Mouse (Mus musculus) hindbrain, postnatal 0 days (tissue): ENCODE results near the gene Lpar3. TPM values are rescaled to one million over a fixed set of nuclear protein-coding genes. Genes with fewer than 3 reads are reported as not detected.

Source experiments
- ATAC-seq: fragments of 200-750 bp; cut with Nextera tagmentation; 2 replicates; pipeline ENCODE4 v1.8.0; 2017; ENCODE audit warnings: mild to moderate bottlenecking, moderate TSS enrichment, moderate library complexity
- DNase-seq: peaks from one replicate; pipeline ENCODE4 v3.0.0-alpha.2; 2015; ENCODE audit warnings: low spot score
- H3K27ac ChIP-seq: fragments of 300-500 bp; sonication (generic); 2 replicates; pipeline ENCODE4 v1.5.1; 2014; ENCODE audit warnings: mild to moderate bottlenecking
- H3K27me3 ChIP-seq: fragments of 300-500 bp; sonication (generic); 2 replicates; pipeline ENCODE4 v1.6.1; 2014; ENCODE audit warnings: low read length, mixed read lengths; ENCODE audit not compliant: insufficient read depth
- H3K36me3 ChIP-seq: fragments of 300-500 bp; sonication (generic); 2 replicates; pipeline ENCODE4 v1.6.1; 2014; ENCODE audit warnings: low read length, mixed read lengths; ENCODE audit not compliant: insufficient read depth
- H3K4me1 ChIP-seq: fragments of 300-500 bp; sonication (generic); 2 replicates; pipeline ENCODE4 v1.6.1; 2014; ENCODE audit warnings: antibody characterized with exemption, low read length, mixed read lengths; ENCODE audit not compliant: insufficient read depth
- H3K4me2 ChIP-seq: fragments of 300-500 bp; sonication (generic); 2 replicates; pipeline ENCODE4 v1.6.1; 2014; ENCODE audit warnings: low read depth, mild to moderate bottlenecking, low read length, moderate library complexity, mixed read lengths
- H3K4me3 ChIP-seq: fragments of 300-500 bp; sonication (generic); 2 replicates; pipeline ENCODE4 v1.5.1; 2014; ENCODE audit warnings: low read length
- H3K9ac ChIP-seq: fragments of 300-500 bp; sonication (generic); replicated peaks from 2 replicates; pipeline ENCODE4 v1.6.1; 2014; ENCODE audit warnings: mild to moderate bottlenecking, low read length, moderate library complexity, mixed read lengths
- H3K9me3 ChIP-seq: fragments of 300-500 bp; sonication (generic); 2 replicates; pipeline ENCODE4 v1.6.1; 2016; ENCODE audit warnings: low read length, mixed read lengths
- CTCF ChIP-seq: IDR thresholded peaks from 2 replicates; pipeline ENCODE4 v1.5.1; 2016; ENCODE audit warnings: antibody characterized with exemption, control low read depth, low read depth
- WGBS: fragments of 180-500 bp; shearing (Covaris S2); extraction: QIAGEN DNeasy Blood & Tissue Kit; methylation state at CpG from one replicate; pipeline ENCODE4 v1.1.7; 2014; 5-methylcytosine and 5-hydroxymethylcytosine counted together
- polyA plus RNA-seq: library from polyadenylated mRNA; unstranded; fragments of >200 nt; fragmentation: Nextera tagmentation; extraction: Ambion mirVana; gene quantifications from 2 replicates; pipeline ENCODE4 v1.2.1, GENCODE M21; 2015
- total RNA-seq: library from RNA; depleted of rRNA; stranded (reverse); fragments of >200 nt; gene quantifications from 2 replicates; pipeline ENCODE4 v1.2.3, GENCODE M21; 2014; rRNA removed

Lpar3 gene
- total RNA-seq (0.58 and 0.90 TPM in 2 replicates), polyA plus RNA-seq (0.50 and 0.68 TPM in 2 replicates)

- Histone ChIP-seq H3K4me3 (peak within 1 kb of the TSS; percentile 44), H3K4me1 (peaks cover 6% of the 10 kb centered on the region; the same call in 1 of the 2 replicates), H3K27ac (no peak within 1 kb of the TSS), H3K9ac (peak within 1 kb of the TSS; percentile 35; the same call in 1 of the 2 replicates), H3K36me3 (no peaks in the 10 kb centered on the region), H3K9me3 (no peaks in the 10 kb centered on the region), H3K27me3 (peaks cover 18% of the 10 kb centered on the region; the same call in 1 of the 2 replicates), H3K4me2 (peak within 1 kb of the TSS; percentile 67)
- WGBS = 1% methylated on average over 69 of the region's 73 CpGs
- DNase-seq = peak; percentile 63
- peak; percentile 44 for TF ChIP-seq CTCF
- peak; percentile 83 for ATAC-seq
These were observed at the start of gene Lpar3 for GRCm38 (mm10) chr3:146220776-146221486. TSS of gene Lpar3 (plus strand) at chr3:146220963.

- no peaks in the 10 kb centered on the region for H3K27me3 ChIP-seq
- H3K4me1 ChIP-seq = no peaks in the 10 kb centered on the region
- TF ChIP-seq CTCF = no peak
- H3K27ac ChIP-seq = no peak overlapping the region
- H3K4me3 ChIP-seq = no peak overlapping the region
- H3K36me3 ChIP-seq = no peaks in the 10 kb centered on the region
- H3K9me3 ChIP-seq = no peaks in the 10 kb centered on the region
- ATAC-seq = no peak
- H3K4me2 ChIP-seq = no peak overlapping the region
- WGBS = 72% methylated on average over 5 of the region's 5 CpGs
- no peak for DNase-seq
- H3K9ac ChIP-seq = no peak overlapping the region
These were observed 47.7 kb upstream of the Lpar3 start for GRCm38 (mm10) chr3:146173030-146173429.

GRCm38 (mm10) chr3:146174215-146174614, 46.5 kb upstream of the Lpar3 start:
- TF ChIP-seq CTCF = no peak
- no peak for DNase-seq
- no peaks in the 10 kb centered on the region for H3K9me3 ChIP-seq
- H3K27me3 ChIP-seq = no peaks in the 10 kb centered on the region
- H3K9ac ChIP-seq = no peak overlapping the region
- H3K4me3 ChIP-seq = no peak overlapping the region
- 87% methylated on average over 9 of the region's 9 CpGs for WGBS
- no peaks in the 10 kb centered on the region for H3K4me1 ChIP-seq
- no peak overlapping the region for H3K4me2 ChIP-seq
- H3K36me3 ChIP-seq = no peaks in the 10 kb centered on the region
- H3K27ac ChIP-seq = no peak overlapping the region
- no peak for ATAC-seq

- no peak for TF ChIP-seq CTCF
- H3K27me3 ChIP-seq = no peaks in the 10 kb centered on the region
- 0 out of 2 replicates have a peak overlapping the region, but pooled peaks have one; percentile 26 for H3K4me3 ChIP-seq
- H3K27ac ChIP-seq = no peak overlapping the region
- H3K9ac ChIP-seq = no peak overlapping the region
- H3K4me1 ChIP-seq = no peaks in the 10 kb centered on the region
- no peaks in the 10 kb centered on the region for H3K36me3 ChIP-seq
- ATAC-seq = no peak
- no peaks in the 10 kb centered on the region for H3K9me3 ChIP-seq
- H3K4me2 ChIP-seq = 0 out of 2 replicates have a peak overlapping the region, but pooled peaks have one; percentile 58
- WGBS = 82% methylated on average over 7 of the region's 7 CpGs
- DNase-seq = no peak
These were observed 43.5 kb upstream of the Lpar3 start for GRCm38 (mm10) chr3:146177295-146177694.

GRCm38 (mm10) chr3:146177748-146178582, 42.8 kb upstream of the Lpar3 start:
- DNase-seq = peak; percentile 92
- TF ChIP-seq CTCF = peak; percentile 84
- Histone ChIP-seq H3K4me2 (peak overlapping the region; percentile 58), H3K9ac (peak overlapping the region; percentile 44), H3K4me3 (peak overlapping the region; percentile 26), H3K27ac (no peak overlapping the region), H3K4me1 (no peaks in the 10 kb centered on the region), H3K27me3 (no peaks in the 10 kb centered on the region), H3K9me3 (no peaks in the 10 kb centered on the region), H3K36me3 (no peaks in the 10 kb centered on the region)
- 4% methylated on average over 16 of the region's 16 CpGs for WGBS
- ATAC-seq = peak; percentile 90

- no peak for TF ChIP-seq CTCF
- Histone ChIP-seq H3K27ac (no peak overlapping the region), H3K4me3 (no peak overlapping the region), H3K9ac (no peak overlapping the region), H3K4me2 (no peak overlapping the region), H3K27me3 (no peaks in the 10 kb centered on the region), H3K36me3 (no peaks in the 10 kb centered on the region), H3K9me3 (no peaks in the 10 kb centered on the region), H3K4me1 (no peaks in the 10 kb centered on the region)
- ATAC-seq (no peak), DNase-seq (no peak)
- 41% methylated on average over 2 of the region's 2 CpGs for WGBS
These were observed 40.4 kb upstream of the Lpar3 start for GRCm38 (mm10) chr3:146180341-146180740.
